Mouse (Mus musculus): ENCODE results near the gene Iqch. TPM values are rescaled to one million over a fixed set of nuclear protein-coding genes. Genes with fewer than 3 reads are reported as not detected.

Gene Iqch
- polyA plus RNA-seq, 1 experiment from 2014 or later = not detected

GRCm38 (mm10) chr9:63609776-63610175 lies 7.5 kb upstream of the Iqch start:
- 93% methylated on average over 2 of the region's 2 CpGs for WGBS
- Histone ChIP-seq H3K4me1 (peaks cover 37% of the 10 kb centered on the region), H3K9me3 (no peaks in the 10 kb centered on the region), H3K4me3 (replicated peaks) (no peak overlapping the region), H3K4me2 (no peak overlapping the region), H3K27ac (no peak overlapping the region), H3K36me3 (replicated peaks) (no peaks in the 10 kb centered on the region), H3K27me3 (peaks cover 7% of the 10 kb centered on the region; the same call in 1 of the 2 replicates), H3K9ac (no peak overlapping the region)
- ATAC-seq (ENCODE audit: low FRiP score) = no peak

GRCm38 (mm10) chr9:63609246-63609645 lies 7.0 kb upstream of the Iqch start:
- ATAC-seq (ENCODE audit: low FRiP score) = no peak
- H3K9me3 ChIP-seq = no peaks in the 10 kb centered on the region
- no peaks in the 10 kb centered on the region for H3K36me3 ChIP-seq (replicated peaks)
- H3K4me3 ChIP-seq (replicated peaks) = no peak overlapping the region
- no peak overlapping the region for H3K4me2 ChIP-seq
- no peak overlapping the region for H3K9ac ChIP-seq
- H3K4me1 ChIP-seq = peaks cover 42% of the 10 kb centered on the region
- no peak overlapping the region for H3K27ac ChIP-seq
- WGBS = 73% methylated on average over 8 of the region's 8 CpGs
- peaks cover 7% of the 10 kb centered on the region; the same call in 1 of the 2 replicates for H3K27me3 ChIP-seq

GRCm38 (mm10) chr9:63608006-63608405 lies 5.7 kb upstream of the Iqch start:
- no peaks in the 10 kb centered on the region for H3K9me3 ChIP-seq
- 74% methylated on average over 6 of the region's 6 CpGs for WGBS
- H3K9ac ChIP-seq = no peak overlapping the region
- peaks cover 7% of the 10 kb centered on the region; the same call in 1 of the 2 replicates for H3K27me3 ChIP-seq
- no peaks in the 10 kb centered on the region for H3K36me3 ChIP-seq (replicated peaks)
- H3K4me2 ChIP-seq = no peak overlapping the region
- H3K4me1 ChIP-seq = peaks cover 47% of the 10 kb centered on the region
- no peak overlapping the region for H3K4me3 ChIP-seq (replicated peaks)
- ATAC-seq (ENCODE audit: low FRiP score) = no peak
- no peak overlapping the region for H3K27ac ChIP-seq

GRCm38 (mm10) chr9:63606594-63606993 lies 4.3 kb upstream of the Iqch start:
- no peaks in the 10 kb centered on the region for H3K9me3 ChIP-seq
- no peak overlapping the region for H3K4me2 ChIP-seq
- WGBS = 78% methylated on average over 2 of the region's 2 CpGs
- no peak overlapping the region for H3K27ac ChIP-seq
- ATAC-seq (ENCODE audit: low FRiP score) = no peak
- no peaks in the 10 kb centered on the region for H3K36me3 ChIP-seq (replicated peaks)
- H3K4me3 ChIP-seq (replicated peaks) = no peak overlapping the region
- peaks cover 7% of the 10 kb centered on the region; the same call in 1 of the 2 replicates for H3K27me3 ChIP-seq
- H3K4me1 ChIP-seq = peaks cover 40% of the 10 kb centered on the region
- H3K9ac ChIP-seq = no peak overlapping the region

GRCm38 (mm10) chr9:63603849-63604248 lies 1.6 kb upstream of the Iqch start:
- Histone ChIP-seq H3K27me3 (0 out of 2 replicates have a peak, but pooled peaks cover 2% of the 10 kb centered on the region), H3K27ac (no peak overlapping the region), H3K4me3 (replicated peaks) (no peak overlapping the region), H3K9me3 (no peaks in the 10 kb centered on the region), H3K4me2 (peak overlapping the region; percentile 70), H3K36me3 (replicated peaks) (no peaks in the 10 kb centered on the region), H3K9ac (no peak overlapping the region), H3K4me1 (peaks cover 24% of the 10 kb centered on the region)
- no peak for ATAC-seq (ENCODE audit: low FRiP score)
- 68% methylated on average over 6 of the region's 6 CpGs for WGBS

- no peaks in the 10 kb centered on the region for H3K9me3 ChIP-seq
- 0 out of 2 replicates have a peak, but pooled peaks cover 4% of the 10 kb centered on the region for H3K27me3 ChIP-seq
- ATAC-seq (ENCODE audit: low FRiP score) = no peak
- H3K4me3 ChIP-seq (replicated peaks) = no peak overlapping the region
- 0 out of 2 replicates have a peak, but pooled peaks cover 3% of the 10 kb centered on the region for H3K4me1 ChIP-seq
- H3K9ac ChIP-seq = no peak overlapping the region
- H3K4me2 ChIP-seq = no peak overlapping the region
- no peaks in the 10 kb centered on the region for H3K36me3 ChIP-seq (replicated peaks)
- no peak overlapping the region for H3K27ac ChIP-seq
- WGBS = 88% methylated on average over 9 of the region's 9 CpGs
These were observed 5.6 kb downstream of the Iqch start for GRCm38 (mm10) chr9:63596660-63597059.

- Histone ChIP-seq H3K27me3 (0 out of 2 replicates have a peak, but pooled peaks cover 4% of the 10 kb centered on the region), H3K4me2 (no peak overlapping the region), H3K27ac (no peak overlapping the region), H3K9ac (no peak overlapping the region), H3K4me3 (replicated peaks) (no peak overlapping the region), H3K9me3 (no peaks in the 10 kb centered on the region), H3K4me1 (0 out of 2 replicates have a peak, but pooled peaks cover 3% of the 10 kb centered on the region), H3K36me3 (replicated peaks) (no peaks in the 10 kb centered on the region)
- 86% methylated on average over 8 of the region's 8 CpGs for WGBS
- no peak for ATAC-seq (ENCODE audit: low FRiP score)
These were observed 6.6 kb downstream of the Iqch start for GRCm38 (mm10) chr9:63595652-63596051.

GRCm38 (mm10) chr9:63595032-63595431 lies 7.3 kb downstream of the Iqch start:
- no peak overlapping the region for H3K4me2 ChIP-seq
- 0 out of 2 replicates have a peak, but pooled peaks cover 4% of the 10 kb centered on the region for H3K27me3 ChIP-seq
- H3K9ac ChIP-seq = no peak overlapping the region
- H3K4me3 ChIP-seq (replicated peaks) = no peak overlapping the region
- H3K36me3 ChIP-seq (replicated peaks) = no peaks in the 10 kb centered on the region
- no peak overlapping the region for H3K27ac ChIP-seq
- ATAC-seq (ENCODE audit: low FRiP score) = no peak
- no peaks in the 10 kb centered on the region for H3K9me3 ChIP-seq
- 94% methylated on average over 1 of the region's 1 CpGs for WGBS
- 0 out of 2 replicates have a peak, but pooled peaks cover 3% of the 10 kb centered on the region for H3K4me1 ChIP-seq

- Histone ChIP-seq H3K4me1 (0 out of 2 replicates have a peak, but pooled peaks cover 3% of the 10 kb centered on the region), H3K36me3 (replicated peaks) (no peaks in the 10 kb centered on the region), H3K27ac (no peak overlapping the region), H3K9ac (no peak overlapping the region), H3K9me3 (no peaks in the 10 kb centered on the region), H3K4me3 (replicated peaks) (no peak overlapping the region), H3K27me3 (no peaks in the 10 kb centered on the region), H3K4me2 (no peak overlapping the region)
- 87% methylated on average over 8 of the region's 8 CpGs for WGBS
- no peak for ATAC-seq (ENCODE audit: low FRiP score)
These were observed 10.5 kb downstream of the Iqch start for GRCm38 (mm10) chr9:63591661-63592256.

- WGBS = 90% methylated on average over 4 of the region's 4 CpGs
- no peak overlapping the region for H3K9ac ChIP-seq
- H3K27ac ChIP-seq = no peak overlapping the region
These were observed 11.7 kb downstream of the Iqch start for GRCm38 (mm10) chr9:63590592-63590991.

GRCm38 (mm10) chr9:63589209-63589608 lies 13.1 kb downstream of the Iqch start:
- 81% methylated on average over 6 of the region's 6 CpGs for WGBS
- no peak overlapping the region for H3K9ac ChIP-seq
- peaks cover 4% of the 10 kb centered on the region; the same call in 1 of the 2 replicates for H3K9me3 ChIP-seq
- no peaks in the 10 kb centered on the region for H3K27me3 ChIP-seq
- no peak overlapping the region for H3K4me2 ChIP-seq
- no peaks in the 10 kb centered on the region for H3K36me3 ChIP-seq (replicated peaks)
- H3K4me3 ChIP-seq (replicated peaks) = no peak overlapping the region
- no peaks in the 10 kb centered on the region for H3K4me1 ChIP-seq
- no peak overlapping the region for H3K27ac ChIP-seq
- no peak for ATAC-seq (ENCODE audit: low FRiP score)

More at GRCm38 (mm10) chr9:63590592-63590991, 11.7 kb downstream of the Iqch start:
- Histone ChIP-seq H3K4me2 (no peak overlapping the region), H3K4me3 (replicated peaks) (no peak overlapping the region), H3K9me3 (peaks cover 4% of the 10 kb centered on the region; the same call in 1 of the 2 replicates), H3K36me3 (replicated peaks) (no peaks in the 10 kb centered on the region), H3K4me1 (0 out of 2 replicates have a peak, but pooled peaks cover 3% of the 10 kb centered on the region), H3K27me3 (no peaks in the 10 kb centered on the region)
- ATAC-seq (ENCODE audit: low FRiP score) = no peak

- no peak overlapping the region for H3K4me2 ChIP-seq
- no peaks in the 10 kb centered on the region for H3K4me1 ChIP-seq
- H3K36me3 ChIP-seq (replicated peaks) = no peaks in the 10 kb centered on the region
- no peak overlapping the region for H3K9ac ChIP-seq
- H3K27me3 ChIP-seq = peaks cover 3% of the 10 kb centered on the region; the same call in 1 of the 2 replicates
- 90% methylated on average over 6 of the region's 6 CpGs for WGBS
- H3K4me3 ChIP-seq (replicated peaks) = no peak overlapping the region
- ATAC-seq (ENCODE audit: low FRiP score) = no peak
- H3K27ac ChIP-seq = no peak overlapping the region
- H3K9me3 ChIP-seq = peaks cover 4% of the 10 kb centered on the region; the same call in 1 of the 2 replicates
These were observed 17.0 kb downstream of the Iqch start for GRCm38 (mm10) chr9:63585251-63585650.

GRCm38 (mm10) chr9:63581778-63582177 lies 20.5 kb downstream of the Iqch start:
- Histone ChIP-seq H3K4me1 (no peaks in the 10 kb centered on the region), H3K4me3 (replicated peaks) (no peak overlapping the region), H3K27ac (no peak overlapping the region), H3K9me3 (peaks cover 4% of the 10 kb centered on the region; the same call in 1 of the 2 replicates), H3K4me2 (no peak overlapping the region), H3K9ac (no peak overlapping the region), H3K36me3 (replicated peaks) (no peaks in the 10 kb centered on the region), H3K27me3 (peaks cover 18% of the 10 kb centered on the region)
- ATAC-seq (ENCODE audit: low FRiP score) = no peak
- WGBS = 89% methylated on average over 4 of the region's 4 CpGs

Data from forebrain, embryonic 12.5 days (tissue).